Mouse (Mus musculus) layer of hippocampus, postnatal 36 days (tissue): ENCODE data around the gene Rangrf. TPM values are rescaled to one million over a fixed set of nuclear protein-coding genes. Genes with fewer than 3 reads are reported as not detected.
"Not testable (repeated sequence)": the region's sequence is repeated elsewhere in the genome, so short reads cannot be mapped to it uniquely, and the experiment has no call there.

Experiments
- DNase-seq, 2 experiments: peaks; one replicate each; pipeline ENCODE4 v3.0.0; 2022
- microRNA-seq, 2 experiments: library from miRNA; unstranded; fragments of <30 nt; microRNA quantifications; one replicate each; pipeline ENCODE4 v1.2.0; 2021
- total RNA-seq, 2 experiments: library from RNA; stranded (reverse); gene quantifications; 2 replicates each; pipeline ENCODE4 v1.2.3; 2021

Gene Rangrf
- total RNA-seq, 2 experiments from 2014 or later = 17.6 to 19.7 TPM

DNA sequence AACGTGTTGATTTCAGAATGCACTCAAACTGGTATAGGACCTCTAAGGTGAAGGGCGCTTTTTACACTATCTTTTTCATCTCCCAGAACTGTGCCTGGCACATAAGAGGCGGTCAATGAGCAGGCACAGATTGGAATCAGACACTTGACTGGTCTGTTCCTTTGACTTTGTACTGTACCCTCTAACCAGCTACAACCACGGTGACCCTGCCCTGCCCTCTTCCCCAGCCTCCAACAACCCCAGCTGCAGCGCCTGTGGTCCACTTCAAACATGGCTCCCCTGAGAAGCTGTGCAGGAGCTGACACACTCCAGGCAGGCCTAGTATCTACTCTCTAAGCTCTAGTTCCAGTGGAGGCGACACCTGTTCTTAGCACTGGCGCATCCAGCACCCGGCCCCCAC lies 32.3 kb downstream of the Rangrf start:
- no peak for DNase-seq

DNA sequence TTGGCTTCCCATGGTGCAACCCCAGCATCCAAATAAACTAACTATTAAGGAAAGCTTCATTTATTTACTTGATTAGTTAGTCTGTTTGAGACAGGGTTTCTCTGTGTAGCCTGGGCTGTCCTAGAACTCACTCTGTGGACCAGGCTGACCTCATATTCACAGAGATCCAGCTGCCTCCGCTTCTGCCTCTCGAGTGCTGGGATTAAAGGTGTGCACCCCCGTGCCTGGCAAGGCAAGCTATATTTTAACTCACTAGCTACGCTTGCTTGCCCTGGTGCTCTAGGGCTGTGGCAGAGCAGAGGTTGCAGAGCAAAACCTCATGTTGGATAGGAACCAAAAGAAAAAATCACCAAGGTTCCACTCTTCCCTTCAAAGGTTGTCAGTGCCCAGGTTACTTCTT lies 34.5 kb downstream of the Rangrf start:
- DNase-seq = no peak

DNA sequence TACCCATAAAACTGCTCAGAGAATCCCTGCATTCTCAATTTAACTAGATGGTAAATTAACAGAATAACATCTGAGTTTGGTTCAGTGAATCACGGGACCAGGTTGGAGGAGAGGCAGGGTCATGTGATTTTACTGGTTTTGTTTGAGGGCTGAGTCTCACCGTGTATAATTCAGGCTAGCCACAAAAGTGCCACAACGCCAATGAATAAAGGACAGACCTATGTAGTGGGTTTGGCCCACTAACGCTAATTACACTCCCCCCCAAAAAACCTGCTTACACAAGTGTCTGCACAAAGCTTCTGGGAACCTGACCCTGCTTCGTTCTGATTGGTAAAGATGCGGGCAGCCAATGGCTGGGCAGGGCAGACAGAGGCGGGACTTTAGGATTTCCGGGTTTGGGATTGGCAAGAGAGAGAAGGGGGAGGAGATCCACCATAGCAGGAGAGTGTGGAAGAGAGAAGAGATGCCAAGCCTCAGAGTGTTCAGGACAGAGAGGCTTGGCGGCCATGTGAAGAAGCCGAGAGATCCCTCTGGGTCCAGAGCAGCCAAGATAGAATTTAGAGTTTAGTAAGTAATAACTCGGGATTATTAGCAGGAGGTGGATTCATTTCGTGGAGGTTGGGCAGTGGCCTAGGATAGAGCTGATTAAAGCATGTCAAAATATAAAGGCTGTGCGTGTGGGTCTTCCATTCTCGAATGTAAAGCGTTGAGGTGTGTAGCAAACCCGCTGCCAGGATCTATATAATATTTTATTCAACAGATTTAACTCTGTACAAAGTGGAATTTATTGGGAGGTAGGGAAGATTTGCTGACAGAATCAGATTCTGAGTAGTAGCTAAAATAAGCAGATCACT lies 35.3 kb downstream of the Rangrf start:
- peak; percentile 83 to 86 for DNase-seq

DNA sequence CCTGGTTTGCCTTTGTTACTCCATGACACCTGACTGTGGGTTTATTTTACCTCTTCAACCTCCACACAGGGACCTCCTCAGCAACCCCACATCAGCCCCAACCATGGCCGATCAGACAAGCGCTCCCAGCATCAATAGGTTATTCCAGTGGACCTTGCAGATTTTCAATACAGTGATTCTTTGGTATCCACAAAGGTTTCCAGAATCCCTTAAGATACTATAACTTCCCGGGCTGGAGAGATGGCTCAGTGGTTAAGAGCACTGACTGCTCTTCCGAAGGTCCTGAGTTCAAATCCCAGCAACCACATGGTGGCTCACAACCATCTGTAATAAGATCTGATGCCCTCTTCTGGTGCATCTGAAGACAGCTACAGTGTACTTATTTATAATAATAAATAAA lies 38.0 kb downstream of the Rangrf start:
- DNase-seq = not testable (repeated sequence)

DNA sequence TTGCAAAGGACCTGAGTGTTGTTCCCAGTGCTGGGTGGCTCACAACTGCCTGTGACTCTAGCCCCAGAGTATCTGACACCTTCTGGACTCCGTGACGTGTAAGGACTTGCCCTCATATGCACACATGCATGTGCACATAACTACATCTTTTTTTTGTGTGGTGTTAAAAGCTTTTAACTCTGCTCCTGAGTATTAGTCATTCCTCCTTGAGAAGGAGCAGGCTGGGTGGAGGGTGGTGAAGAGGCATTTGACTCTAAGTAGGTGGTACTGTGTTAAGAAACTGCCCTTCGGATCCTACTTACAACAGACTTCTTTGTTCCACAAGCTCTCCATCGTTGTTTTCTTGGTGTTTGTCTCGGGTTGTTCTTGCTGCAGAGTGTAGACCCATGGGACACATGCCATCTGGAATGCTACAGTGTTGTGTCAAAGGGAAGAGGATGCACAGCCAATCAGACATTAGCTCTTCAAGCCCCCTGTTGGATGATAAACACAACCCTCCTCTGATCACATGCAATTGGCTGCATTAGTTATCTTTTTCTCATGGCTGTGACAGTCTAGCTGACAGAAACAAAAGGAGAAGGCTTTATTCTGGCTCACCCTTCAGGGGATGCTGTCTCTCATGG lies 41.0 kb downstream of the Rangrf start:
- no peak for DNase-seq

DNA sequence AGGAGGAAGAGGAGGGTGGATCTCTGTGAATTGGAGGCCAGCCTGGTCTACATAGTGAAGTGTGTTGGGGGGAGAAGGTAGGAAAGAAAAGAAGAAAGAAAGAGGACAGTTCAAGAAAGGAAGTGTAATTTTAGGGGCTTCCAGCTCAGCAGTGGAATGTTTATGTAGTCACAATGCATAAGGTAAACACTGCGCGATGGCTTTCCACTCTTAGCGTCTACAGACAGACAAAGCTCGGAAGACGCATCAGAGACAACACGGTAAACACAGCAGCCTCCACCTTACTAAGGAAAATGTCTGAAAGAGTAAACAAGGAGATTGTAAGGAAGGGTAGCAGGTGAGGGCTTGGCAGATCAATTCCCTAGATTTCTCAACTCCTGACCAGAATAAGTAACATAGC lies 45.0 kb downstream of the Rangrf start:
- no peak for DNase-seq

DNA sequence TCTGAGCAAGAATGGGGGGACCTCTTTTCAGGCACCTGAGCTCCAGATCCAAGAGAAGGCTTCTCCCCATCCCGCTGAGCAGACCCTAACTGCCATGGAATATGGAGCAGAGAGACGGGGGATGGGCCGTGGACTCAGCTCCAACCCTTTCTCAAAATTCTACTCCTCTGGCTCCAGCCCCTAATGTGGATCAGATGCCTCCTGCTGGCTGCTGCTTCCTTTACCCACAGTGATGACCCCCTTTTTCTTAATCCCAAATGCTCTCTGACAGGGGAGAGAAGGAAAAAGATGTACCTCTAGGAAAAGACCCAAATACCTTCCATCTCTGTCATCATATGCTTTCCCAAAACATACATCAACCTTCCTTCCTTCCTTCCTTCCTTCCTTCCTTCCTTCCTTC lies 48.0 kb downstream of the Rangrf start, which contains the start of gene Odf4:
Gene Odf4 (minus strand): TSS at position 101 of the 400 bp plus-strand sequence.
- no peak for DNase-seq

DNA sequence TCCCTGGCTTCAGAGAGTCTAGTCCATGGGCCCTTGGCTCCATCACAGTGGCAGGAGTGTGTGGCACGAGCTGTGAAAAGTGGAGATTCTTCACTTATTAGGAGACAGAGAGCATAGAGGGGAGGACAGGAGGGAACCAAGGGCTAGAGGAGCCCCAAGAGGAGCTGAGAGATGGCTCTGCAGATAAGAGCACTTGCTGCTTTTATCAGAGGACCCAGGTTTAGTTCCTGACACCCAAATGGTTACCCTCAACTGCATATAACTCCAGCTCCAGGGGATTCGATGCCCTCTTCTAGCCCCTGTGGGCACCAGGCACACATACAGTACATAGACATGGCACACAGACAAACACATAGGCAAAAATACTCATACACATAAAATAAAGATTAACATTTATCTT lies 50.2 kb downstream of the Rangrf start:
- DNase-seq = no peak

DNA sequence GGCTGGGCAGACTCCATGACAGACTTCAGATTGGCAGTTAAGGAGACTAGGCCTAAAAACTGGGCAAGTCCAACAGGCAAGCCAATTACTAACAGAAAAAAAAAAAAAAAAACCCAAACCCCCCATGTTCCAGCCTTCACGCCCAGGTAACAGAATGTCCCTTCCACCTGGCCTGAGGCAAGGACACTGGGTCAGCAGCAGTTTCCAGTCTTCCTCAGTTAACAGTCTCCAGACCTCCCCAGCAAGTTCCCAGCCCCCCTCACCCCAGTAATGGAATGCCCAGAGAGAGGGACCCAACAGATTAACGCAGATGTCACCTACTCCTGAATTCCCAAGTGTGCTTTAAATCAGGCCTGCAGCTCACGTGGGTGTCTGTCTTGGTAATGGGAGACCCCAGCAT lies 51.8 kb downstream of the Rangrf start:
- DNase-seq = no peak

Small RNA genes within 50 kb of the gene (microRNA-seq; reads per million reads assigned to microRNA genes)
- 0.60 to 0.63 reads per million in 2 experiments for gene Mir3062

Other genes with a start within 250 kb of the Rangrf start
- 10 to 100 TPM; 90.5 to 93.2 TPM for gene Ndel1, start 103.3 kb downstream of the Rangrf start, total RNA-seq
- gene Rnf222, start 86.6 kb downstream of the Rangrf start, total RNA-seq = not detected
- gene Rpl26, start 73.6 kb downstream of the Rangrf start, total RNA-seq = 100 to 1,000 TPM; 738 to 741 TPM
- gene Odf4, start 48.1 kb downstream of the Rangrf start, total RNA-seq = not detected
- 10 to 100 TPM in 1 of 2 experiments, 1 to 10 TPM in 1; 7.4 to 10.5 TPM for gene Arhgef15, start 17.7 kb downstream of the Rangrf start, total RNA-seq
- gene Slc25a35, start 7.1 kb downstream of the Rangrf start, total RNA-seq = 1 to 10 TPM; 5.3 to 5.6 TPM
- 10 to 100 TPM; 22.8 to 28.9 TPM for gene Pfas, start 33.3 kb upstream of the Rangrf start, total RNA-seq
- 10 to 100 TPM; 31.8 to 32.3 TPM for gene Ctc1, start 40.7 kb upstream of the Rangrf start, total RNA-seq
- 1 to 10 TPM; 1.0 to 1.1 TPM for gene Aurkb, start 70.5 kb upstream of the Rangrf start, total RNA-seq
- 10 to 100 TPM; 27.8 to 30.4 TPM for gene Borcs6, start 84.5 kb upstream of the Rangrf start, total RNA-seq
- gene Tmem107, start 95.6 kb upstream of the Rangrf start, total RNA-seq = 10 to 100 TPM; 20.8 to 24.0 TPM
- 100 to 1,000 TPM; 962 to 984 TPM for gene Vamp2, start 113.3 kb upstream of the Rangrf start, total RNA-seq
- gene Per1, start 120.0 kb upstream of the Rangrf start, total RNA-seq = 10 to 100 TPM; 78.2 to 92.8 TPM
- gene Hes7, start 145.2 kb upstream of the Rangrf start, total RNA-seq = 1 to 10 TPM in 1 of 2 experiments, under 1 TPM in 1; 0.68 to 1.1 TPM
- 1 to 10 TPM in 1 of 2 experiments, under 1 TPM in 1; 0.96 to 1.2 TPM for gene 9130213A22Rik, start 147.4 kb upstream of the Rangrf start, total RNA-seq
- gene Aloxe3, start 150.7 kb upstream of the Rangrf start, total RNA-seq = 1 to 10 TPM; 6.6 to 6.9 TPM
- 1 to 10 TPM; 5.8 to 7.4 TPM for gene Alox12b, start 181.8 kb upstream of the Rangrf start, total RNA-seq
- 1 to 10 TPM; 5.8 to 7.2 TPM for gene Alox8, start 222.7 kb upstream of the Rangrf start, total RNA-seq